Mouse (Mus musculus): ENCODE measurements around the gene Trim29. TPM values are rescaled to one million over a fixed set of nuclear protein-coding genes. Genes with fewer than 3 reads are reported as not detected.

Gene Trim29
- not detected for polyA plus RNA-seq (2017; shearing (Covaris generic))

- no peak for ATAC-seq
These were observed at the start of gene Trim29 for GRCm38 (mm10) chr9:43310538-43310937. Trim29 (plus strand) TSS chr9:43310848.

- no peak for ATAC-seq
These were observed 49.3 kb upstream of the Trim29 start for GRCm38 (mm10) chr9:43261124-43261907.

- no peak for ATAC-seq
These were observed 48.7 kb upstream of the Trim29 start for GRCm38 (mm10) chr9:43261941-43262340.

- no peak for ATAC-seq
These were observed 48.3 kb upstream of the Trim29 start for GRCm38 (mm10) chr9:43262390-43262789.

- no peak for ATAC-seq
These were observed 47.7 kb upstream of the Trim29 start for GRCm38 (mm10) chr9:43262811-43263550.

- no peak for ATAC-seq
These were observed 46.6 kb upstream of the Trim29 start for GRCm38 (mm10) chr9:43263946-43264451.

- no peak for ATAC-seq
These were observed 45.5 kb upstream of the Trim29 start for GRCm38 (mm10) chr9:43265194-43265593.

GRCm38 (mm10) chr9:43267357-43267756, 43.3 kb upstream of the Trim29 start:
- ATAC-seq, result no peak

GRCm38 (mm10) chr9:43269166-43269565, 41.5 kb upstream of the Trim29 start:
- ATAC-seq, result no peak

GRCm38 (mm10) chr9:43270723-43271252, 39.9 kb upstream of the Trim29 start:
- ATAC-seq, result no peak

GRCm38 (mm10) chr9:43271761-43272518, 38.7 kb upstream of the Trim29 start:
- no peak for ATAC-seq

- ATAC-seq, result no peak
These were observed 36.9 kb upstream of the Trim29 start for GRCm38 (mm10) chr9:43273735-43274134.

GRCm38 (mm10) chr9:43284284-43284683, 26.4 kb upstream of the Trim29 start:
- ATAC-seq, result no peak

GRCm38 (mm10) chr9:43285281-43285680, 25.4 kb upstream of the Trim29 start:
- no peak for ATAC-seq

- no peak for ATAC-seq
These were observed 23.8 kb upstream of the Trim29 start for GRCm38 (mm10) chr9:43286870-43287269.

- ATAC-seq, result no peak
These were observed 17.6 kb upstream of the Trim29 start for GRCm38 (mm10) chr9:43293058-43293457.

- no peak for ATAC-seq
These were observed 10.3 kb upstream of the Trim29 start for GRCm38 (mm10) chr9:43300394-43300793.

GRCm38 (mm10) chr9:43302989-43303388, 7.7 kb upstream of the Trim29 start:
- ATAC-seq, result no peak

- no peak for ATAC-seq
These were observed 4.8 kb upstream of the Trim29 start for GRCm38 (mm10) chr9:43305882-43306281.

GRCm38 (mm10) chr9:43309087-43309872, 1.4 kb upstream of the Trim29 start:
- ATAC-seq, result no peak

GRCm38 (mm10) chr9:43312190-43312589, 1.5 kb downstream of the Trim29 start:
- ATAC-seq, result no peak

GRCm38 (mm10) chr9:43313805-43314204, 3.2 kb downstream of the Trim29 start:
- ATAC-seq, result no peak

Measured in inflammation-experienced regulatory T-cells, adult 6 months (primary cell).